ENCODE assay signal across 8 mouse cellular contexts in the genomic region with DNA sequence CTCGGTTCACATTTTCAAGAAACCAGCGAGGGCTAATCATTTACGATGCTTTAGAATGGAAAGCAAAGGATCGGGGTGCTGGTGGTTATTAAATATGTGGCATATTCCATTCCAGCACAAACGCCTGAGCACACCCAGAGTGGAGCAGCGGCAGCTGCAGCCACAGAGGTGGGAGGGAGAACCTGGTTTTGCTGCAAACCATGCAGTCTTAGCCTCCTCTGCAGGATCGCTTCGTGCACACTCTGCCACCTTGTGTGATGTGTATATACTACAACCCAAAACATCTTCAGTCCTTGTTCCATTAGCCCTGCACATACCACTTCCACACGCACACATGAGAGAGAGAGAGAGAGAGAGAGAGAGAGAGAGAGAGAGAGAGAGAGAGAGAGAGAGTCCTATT.
DNase-seq lines count a peak whose midpoint lies in the region; ATAC-seq lines count a peak whose summit lies in the region.

No protein-coding gene starts in this region.

- H3K27ac ChIP-seq in neural tube, embryonic 11.5 days (ENCODE audit: low read depth, low read length) = no peak overlapping the region
- H3K27ac ChIP-seq in liver, embryonic 11.5 days (ENCODE audit: low read depth, low read length) = no peak overlapping the region

- no peaks in the 10 kb centered on the region for H3K27me3 ChIP-seq in neural tube, embryonic 11.5 days (ENCODE audit: control insufficient read depth, insufficient read depth, low read length)
- no peaks in the 10 kb centered on the region for H3K27me3 ChIP-seq in liver, embryonic 11.5 days (replicated peaks; ENCODE audit: control insufficient read depth, insufficient read depth, low read length)

- H3K9ac ChIP-seq in neural tube, embryonic 11.5 days (ENCODE audit: low read length) = no peak overlapping the region
- H3K9ac ChIP-seq in liver, embryonic 11.5 days (ENCODE audit: low read depth, low read length) = no peak overlapping the region

- no peaks in the 10 kb centered on the region for H3K36me3 ChIP-seq in neural tube, embryonic 11.5 days (ENCODE audit: control insufficient read depth, insufficient read depth, low read length)
- H3K36me3 ChIP-seq in liver, embryonic 11.5 days (ENCODE audit: control insufficient read depth, insufficient read depth, low read length) = no peaks in the 10 kb centered on the region

- peak; percentile 67 for ATAC-seq in neural tube, embryonic 11.5 days (ENCODE audit: insufficient read depth, low FRiP score, low TSS enrichment)
- ATAC-seq in liver, embryonic 11.5 days (replicated peaks; ENCODE audit: low FRiP score) = no peak; the same call in 1 of the 2 replicates

- no peak overlapping the region for H3K4me3 ChIP-seq in neural tube, embryonic 11.5 days (ENCODE audit: low read depth, low read length)
- H3K4me3 ChIP-seq in liver, embryonic 11.5 days (ENCODE audit: low read depth, low read length) = no peak overlapping the region

- H3K4me1 ChIP-seq in neural tube, embryonic 11.5 days (ENCODE audit: control insufficient read depth, insufficient read depth, low read length) = peaks cover 2% of the 10 kb centered on the region; the same call in 1 of the 2 replicates
- H3K4me1 ChIP-seq in liver, embryonic 11.5 days (replicated peaks; ENCODE audit: control insufficient read depth, insufficient read depth, low read length) = no peaks in the 10 kb centered on the region

- 65% methylated on average over 9 of the region's 9 CpGs for WGBS in neural tube, embryonic 11.5 days
- 65% methylated on average over 9 of the region's 9 CpGs for WGBS in liver, embryonic 11.5 days

- DNase-seq in neural tube, embryonic 11.5 days (ENCODE audit: low spot score) = peak; percentile 58
- DNase-seq in neural tube, embryonic 10.5 days (ENCODE audit: extremely low spot score, low spot score) = no peak
- peak; percentile 33 to 38 for DNase-seq in cerebellum, postnatal 36 days
- DNase-seq in frontal cortex, postnatal 25 days (ENCODE audit: low spot score in 2 of 2) = peak; percentile 18 to 31
- DNase-seq in kidney, postnatal 10 days = peak; percentile 47
- peak; percentile 33 for DNase-seq in liver, embryonic 11.5 days (ENCODE audit: low spot score)
- peak; percentile 4 for DNase-seq in skeletal muscle tissue, adult 2 months (ENCODE audit: low read depth, low spot score)
- DNase-seq in urinary bladder, postnatal 25 days (ENCODE audit: low spot score) = no peak

- no peaks in the 10 kb centered on the region for H3K9me3 ChIP-seq in neural tube, embryonic 11.5 days (ENCODE audit: control insufficient read depth, low read length)
- H3K9me3 ChIP-seq in liver, embryonic 11.5 days (ENCODE audit: control insufficient read depth, low read length) = no peaks in the 10 kb centered on the region

- no peak overlapping the region for H3K4me2 ChIP-seq in neural tube, embryonic 11.5 days (ENCODE audit: low read depth)
- H3K4me2 ChIP-seq in liver, embryonic 11.5 days = no peak overlapping the region

Comparison
In these comparisons a context has a peak if more than half of its experiments do, and no peak if none do; other contexts are left out.
1. DNase-seq: peak in neural tube, embryonic 11.5 days (single experiment), cerebellum, postnatal 36 days (2 of 2), frontal cortex, postnatal 25 days (2 of 2), kidney, postnatal 10 days (single experiment), liver, embryonic 11.5 days (single experiment) and skeletal muscle tissue, adult 2 months (single experiment); none in neural tube, embryonic 10.5 days (single experiment) and urinary bladder, postnatal 25 days (single experiment).